Mouse (Mus musculus): Measurements from ENCODE around the gene Pkp4.

- TF ChIP-seq CTCF (IDR thresholded peaks at IDR 0.05; ENCODE audit: low read depth) (no peak), EP300 (IDR thresholded peaks at IDR 0.05; ENCODE audit: low read depth) (no peak)
Observed at GRCm38 (mm10) chr2:59170593-59170992, 9.9 kb downstream of the Pkp4 start.
